In the genomic region with DNA sequence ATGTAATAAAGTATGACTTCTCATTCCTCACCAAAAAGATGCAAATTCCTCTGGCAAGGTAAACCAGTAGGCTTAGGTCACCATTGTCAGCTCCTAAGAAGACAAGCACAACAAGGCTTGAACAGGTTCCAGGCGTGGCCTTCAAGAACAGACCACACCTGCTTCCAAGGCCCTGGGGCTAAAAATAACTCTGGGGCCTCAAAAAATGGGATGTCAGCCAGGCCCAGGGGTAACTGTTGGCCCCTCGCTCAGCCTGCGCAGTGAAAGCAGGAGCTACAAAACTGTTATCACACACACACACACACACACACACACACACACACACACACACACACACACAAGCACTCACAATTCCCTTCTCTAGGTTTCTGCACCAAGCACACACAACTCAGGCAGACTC, we compare ENCODE assay signal across 8 mouse cellular contexts. TPM values are rescaled to one million over a fixed set of nuclear protein-coding genes. Genes with fewer than 3 reads are reported as not detected.
DNase-seq lines count a peak whose midpoint lies in the region; ATAC-seq and TF ChIP-seq lines count a peak whose summit lies in the region.

No protein-coding gene starts in this region.

- no peaks in the 10 kb centered on the region for H3K27me3 ChIP-seq in kidney, embryonic 15.5 days

- no peak overlapping the region for H3K9ac ChIP-seq in kidney, embryonic 15.5 days

- H3K4me2 ChIP-seq in kidney, embryonic 15.5 days, result no peak overlapping the region

- ATAC-seq in kidney, embryonic 15.5 days (replicated peaks; ENCODE audit: low FRiP score), result peak; percentile 60; the same call in 1 of the 2 replicates
- no peak for ATAC-seq in inflammation-experienced regulatory T-cells, adult 6 months

- no peak overlapping the region for H3K27ac ChIP-seq in kidney, embryonic 15.5 days
- no peak overlapping the region for H3K27ac ChIP-seq in left cerebral cortex, adult 2 months

- 65% methylated on average over 3 of the region's 3 CpGs for WGBS in kidney, embryonic 15.5 days

- H3K9me3 ChIP-seq in kidney, embryonic 15.5 days (replicated peaks), result no peaks in the 10 kb centered on the region

- no peak for TF ChIP-seq CTCF in left cerebral cortex, adult 2 months (IDR thresholded peaks at IDR 0.05)

- peak; percentile 60 for DNase-seq in ES-CJ7 (ENCODE audit: low read depth, low spot score)
- peak; percentile 48 for DNase-seq in adrenal gland, postnatal 25 days
- peak; percentile 43 for DNase-seq in gastrocnemius, postnatal 14 days
- DNase-seq in skeletal muscle tissue, adult 2 months (ENCODE audit: low read depth, low spot score), result peak; percentile 36
- DNase-seq in left cerebral cortex, adult 2 months (ENCODE audit: extremely low spot score in 1 of 2, low spot score in 2 of 2), result no peak
- no peak for DNase-seq in natural killer cell, adult 2 months (ENCODE audit: low spot score in 2 of 2)

- H3K4me1 ChIP-seq in kidney, embryonic 15.5 days, result 0 out of 2 replicates have a peak, but pooled peaks cover 2% of the 10 kb centered on the region

- intact Hi-C loops in gastrocnemius, postnatal 14 days (cut with DNase I; ENCODE audit: low total_unique reads), result no loop called here
- intact Hi-C loops in left cerebral cortex, adult 2 months (cut with DNase I), result no loop called here

- H3K36me3 ChIP-seq in kidney, embryonic 15.5 days, result no peaks in the 10 kb centered on the region

- no peak overlapping the region for H3K4me3 ChIP-seq in kidney, embryonic 15.5 days (replicated peaks)
- H3K4me3 ChIP-seq in left cerebral cortex, adult 2 months, result no peak overlapping the region

RNA-seq across cellular contexts. Expression of a gene that starts 18.5 kb away (rescaled TPM):
- total RNA-seq in adrenal gland, postnatal 25 days (2021), result 23.0 and 25.8 TPM in 2 replicates
- 10 to 100 TPM; 13.5 to 14.4 TPM for total RNA-seq in gastrocnemius, postnatal 14 days (2021)
- polyA plus RNA-seq in kidney, embryonic 15.5 days (2015; fragmentation: Nextera tagmentation; extraction: Ambion mirVana), result 11.0 and 11.8 TPM in 2 replicates
- 10 to 100 TPM in 1 of 2 experiments, 1 to 10 TPM in 1; 9.9 to 11.2 TPM for total RNA-seq in left cerebral cortex, adult 2 months (2021)
- 1 to 10 TPM; 2.8 to 6.3 (median 5.1) TPM for polyA plus RNA-seq in inflammation-experienced regulatory T-cells, adult 6 months (2017; shearing (Covaris generic))

RNA-seq across cellular contexts. Expression of a gene that starts 56.0 kb away (rescaled TPM):
- total RNA-seq in adrenal gland, postnatal 25 days (2021), result 23.0 and 33.9 TPM in 2 replicates
- 1 to 10 TPM; 3.5 to 5.0 TPM for total RNA-seq in gastrocnemius, postnatal 14 days (2021)
- 2.3 and 3.1 TPM in 2 replicates for polyA plus RNA-seq in kidney, embryonic 15.5 days (2015; fragmentation: Nextera tagmentation; extraction: Ambion mirVana)
- total RNA-seq in left cerebral cortex, adult 2 months (2021), result 10 to 100 TPM; 38.4 to 39.3 TPM
- 10 to 100 TPM; 20.4 to 46.1 (median 45.3) TPM for polyA plus RNA-seq in inflammation-experienced regulatory T-cells, adult 6 months (2017; shearing (Covaris generic))

Comparison
In these comparisons a context has a peak if more than half of its experiments do, and no peak if none do; other contexts are left out.
1. DNase-seq: peak in ES-CJ7 (single experiment), adrenal gland, postnatal 25 days (single experiment), gastrocnemius, postnatal 14 days (single experiment) and skeletal muscle tissue, adult 2 months (single experiment); none in left cerebral cortex, adult 2 months (0 of 2) and natural killer cell, adult 2 months (0 of 2).